Mouse (Mus musculus) stomach, postnatal 0 days (tissue): Measurements from ENCODE around the gene Hadhb. TPM values are rescaled to one million over a fixed set of nuclear protein-coding genes. Genes with fewer than 3 reads are reported as not detected.
"Not testable (repeated sequence)": the region's sequence is repeated elsewhere in the genome, so short reads cannot be mapped to it uniquely, and the experiment has no call there.

Experiments used
- ATAC-seq: fragments of 200-750 bp; cut with Nextera tagmentation; 2 replicates; pipeline ENCODE4 v1.8.0; 2017; ENCODE audit not compliant: low FRiP score, low TSS enrichment
- DNase-seq: peaks from one replicate; pipeline ENCODE4 v3.0.0-alpha.2; 2016; ENCODE audit warnings: low spot score
- H3K27ac ChIP-seq: fragments of 300-500 bp; sonication (generic); replicated peaks from 2 replicates; pipeline ENCODE4 v1.5.1; 2014; ENCODE audit warnings: mild to moderate bottlenecking, control low read depth
- H3K27me3 ChIP-seq: fragments of 300-500 bp; sonication (generic); 2 replicates; pipeline ENCODE4 v1.6.1; 2014; ENCODE audit warnings: low read length; ENCODE audit not compliant: control insufficient read depth, insufficient read depth
- H3K36me3 ChIP-seq: fragments of 300-500 bp; sonication (generic); 2 replicates; pipeline ENCODE4 v1.6.1; 2014; ENCODE audit warnings: low read length, mixed read lengths; ENCODE audit not compliant: control insufficient read depth, insufficient read depth
- H3K4me1 ChIP-seq: fragments of 300-500 bp; sonication (generic); replicated peaks from 2 replicates; pipeline ENCODE4 v1.6.1; 2014; ENCODE audit warnings: antibody characterized with exemption; ENCODE audit not compliant: control insufficient read depth, insufficient read depth
- H3K4me2 ChIP-seq: fragments of 300-500 bp; sonication (generic); replicated peaks from 2 replicates; pipeline ENCODE4 v1.6.1; 2014; ENCODE audit warnings: low read depth, mild to moderate bottlenecking, control low read depth, moderate library complexity
- H3K4me3 ChIP-seq: fragments of 300-500 bp; sonication (generic); 2 replicates; pipeline ENCODE4 v1.5.1; 2014; ENCODE audit warnings: low read depth, low read length, control low read depth
- H3K9ac ChIP-seq: fragments of 300-500 bp; sonication (generic); 2 replicates; pipeline ENCODE4 v1.6.1; 2014; ENCODE audit warnings: mild to moderate bottlenecking, low read length, control low read depth, mixed read lengths
- H3K9me3 ChIP-seq: fragments of 300-500 bp; sonication (generic); 2 replicates; pipeline ENCODE4 v1.6.1; 2016; ENCODE audit warnings: low read length; ENCODE audit not compliant: control insufficient read depth
- CTCF ChIP-seq: IDR thresholded peaks from 2 replicates; pipeline ENCODE4 v1.5.1; 2016; ENCODE audit warnings: antibody characterized with exemption, low read depth, mild to moderate bottlenecking, moderate library complexity
- EP300 ChIP-seq: optimal IDR thresholded peaks from 2 replicates; pipeline ENCODE3; 2016; ENCODE audit warnings: antibody characterized with exemption
- WGBS: fragments of 180-500 bp; shearing (Covaris S2); extraction: QIAGEN DNeasy Blood & Tissue Kit; methylation state at CpG from one replicate; pipeline ENCODE4 v1.1.7; 2014; 5-methylcytosine and 5-hydroxymethylcytosine counted together
- polyA plus RNA-seq: library from polyadenylated mRNA; unstranded; fragments of >200 nt; fragmentation: Nextera tagmentation; extraction: Ambion mirVana; gene quantifications from 2 replicates; pipeline ENCODE4 v1.2.1, GENCODE M21; 2015

The Hadhb gene
- polyA plus RNA-seq, 1 experiment from 2014 or later, result 350 TPM

- Histone ChIP-seq H3K9me3 (no peaks in the 10 kb centered on the region), H3K36me3 (no peaks in the 10 kb centered on the region), H3K4me1 (no peaks in the 10 kb centered on the region), H3K27me3 (no peaks in the 10 kb centered on the region), H3K4me3 (no peak overlapping the region), H3K9ac (no peak overlapping the region), H3K27ac (no peak overlapping the region), H3K4me2 (no peak overlapping the region)
- no peak for ATAC-seq
- 70% methylated on average over 6 of the region's 6 CpGs for WGBS
- TF ChIP-seq EP300 (no peak), CTCF (peak; percentile 68)
- DNase-seq, result no peak
Observed at GRCm38 (mm10) chr5:30207276-30207675, 52.2 kb downstream of the Hadhb start.

GRCm38 (mm10) chr5:30210758-30211157 is 55.7 kb downstream of the Hadhb start:
- not testable (repeated sequence) for H3K9ac ChIP-seq, H3K4me3 ChIP-seq, H3K9me3 ChIP-seq, ATAC-seq, H3K4me2 ChIP-seq, H3K27ac ChIP-seq, DNase-seq, H3K4me1 ChIP-seq, H3K27me3 ChIP-seq, H3K36me3 ChIP-seq
- TF ChIP-seq CTCF, result peak; percentile 32
- WGBS, result 90% methylated on average over 5 of the region's 5 CpGs

GRCm38 (mm10) chr5:30214889-30215288 is 59.8 kb downstream of the Hadhb start:
- WGBS, result 5% methylated on average over 4 of the region's 4 CpGs
- no peaks in the 10 kb centered on the region for H3K4me1 ChIP-seq
- ATAC-seq (no peak), DNase-seq (peak; percentile 64)
- no peaks in the 10 kb centered on the region for H3K9me3 ChIP-seq
- no peaks in the 10 kb centered on the region for H3K36me3 ChIP-seq
- no peak overlapping the region for H3K4me3 ChIP-seq
- H3K4me2 ChIP-seq, result no peak overlapping the region
- no peak overlapping the region for H3K27ac ChIP-seq
- TF ChIP-seq CTCF, result peak; percentile 89
- TF ChIP-seq EP300, result no peak
- H3K9ac ChIP-seq, result no peak overlapping the region
- no peaks in the 10 kb centered on the region for H3K27me3 ChIP-seq

GRCm38 (mm10) chr5:30215970-30216369 is 60.9 kb downstream of the Hadhb start:
- ATAC-seq, result no peak

GRCm38 (mm10) chr5:30219715-30220114 is 64.7 kb downstream of the Hadhb start:
- H3K9me3 ChIP-seq, result no peaks in the 10 kb centered on the region
- H3K4me1 ChIP-seq, result no peaks in the 10 kb centered on the region
- H3K9ac ChIP-seq, result no peak overlapping the region
- TF ChIP-seq EP300 (no peak), CTCF (no peak)
- H3K27ac ChIP-seq, result no peak overlapping the region
- WGBS, result 84% methylated on average over 2 of the region's 2 CpGs
- ATAC-seq (no peak), DNase-seq (no peak)
- no peaks in the 10 kb centered on the region for H3K36me3 ChIP-seq
- H3K27me3 ChIP-seq, result no peaks in the 10 kb centered on the region
- H3K4me2 ChIP-seq, result no peak overlapping the region
- H3K4me3 ChIP-seq, result no peak overlapping the region

More at GRCm38 (mm10) chr5:30215970-30216369, 60.9 kb downstream of the Hadhb start:
- Histone ChIP-seq H3K9me3 (no peaks in the 10 kb centered on the region), H3K4me2 (no peak overlapping the region), H3K9ac (no peak overlapping the region), H3K4me3 (no peak overlapping the region), H3K27ac (no peak overlapping the region), H3K4me1 (no peaks in the 10 kb centered on the region), H3K27me3 (no peaks in the 10 kb centered on the region), H3K36me3 (no peaks in the 10 kb centered on the region)
- no peak for TF ChIP-seq CTCF
- no peak for TF ChIP-seq EP300
- 59% methylated on average over 5 of the region's 5 CpGs for WGBS
- no peak for DNase-seq

- ATAC-seq, result no peak
- Histone ChIP-seq H3K4me2 (no peak overlapping the region), H3K9ac (no peak overlapping the region), H3K27me3 (no peaks in the 10 kb centered on the region), H3K36me3 (no peaks in the 10 kb centered on the region), H3K9me3 (no peaks in the 10 kb centered on the region), H3K27ac (no peak overlapping the region), H3K4me3 (no peak overlapping the region), H3K4me1 (no peaks in the 10 kb centered on the region)
- TF ChIP-seq EP300 (no peak), CTCF (no peak)
- DNase-seq, result no peak
- 82% methylated on average over 8 of the region's 8 CpGs for WGBS
Observed at GRCm38 (mm10) chr5:30220666-30221065, 65.6 kb downstream of the Hadhb start.
